Mouse (Mus musculus) brain, embryonic 14.5 days (tissue): Measurements from ENCODE around the gene Slc16a6.

Experiments used
- CTCF ChIP-seq: fragments of 200-500 bp; IDR thresholded peaks from 2 replicates; pipeline ENCODE4 v1.5.1; 2012; ENCODE audit warnings: inconsistent platforms, mild to moderate bottlenecking, moderate library complexity, borderline replicate concordance; ENCODE audit not compliant: insufficient read depth, insufficient read length; ENCODE audit errors: extremely low read depth
- POLR2A ChIP-seq: fragments of 200-500 bp; IDR thresholded peaks from 2 replicates; pipeline ENCODE4 v1.6.1; 2012; ENCODE audit warnings: mild to moderate bottlenecking, inconsistent platforms, borderline replicate concordance; ENCODE audit not compliant: poor library complexity, insufficient read depth, insufficient read length, severe bottlenecking; ENCODE audit errors: extremely low read depth

- TF ChIP-seq CTCF (no peak), POLR2A (no peak)
Observed at GRCm38 (mm10) chr11:109436889-109437288, 36.5 kb downstream of the Slc16a6 start.
